Mouse (Mus musculus): ENCODE measurements around the gene Adamts10. TPM values are rescaled to one million over a fixed set of nuclear protein-coding genes. Genes with fewer than 3 reads are reported as not detected.

Gene Adamts10
- polyA plus RNA-seq (2014; fragmentation: Illumina TruSeq; extraction: RNeasy Lipid Tissue Mini Kit (QIAGEN cat#74804); ENCODE audit: insufficient read depth, low read depth, low replicate concordance), result 47.9 TPM

GRCm38 (mm10) chr17:33523918-33524755 lies at the start of gene Adamts10:
Adamts10 (plus strand) TSS chr17:33524204.

GRCm38 (mm10) chr17:33555223-33555855 lies 31.3 kb downstream of the Adamts10 start, which contains the start of gene Myo1f:
Myo1f (plus strand) TSS chr17:33555707.

Other genes with a start within 250 kb of the Adamts10 start
- gene Zfp955b, start 234.7 kb upstream of the Adamts10 start, polyA plus RNA-seq (2014; fragmentation: Illumina TruSeq; extraction: RNeasy Lipid Tissue Mini Kit (QIAGEN cat#74804); ENCODE audit: insufficient read depth, low read depth, low replicate concordance), result 2.7 TPM
- gene Zfp81, start 165.3 kb upstream of the Adamts10 start, polyA plus RNA-seq (2014; fragmentation: Illumina TruSeq; extraction: RNeasy Lipid Tissue Mini Kit (QIAGEN cat#74804); ENCODE audit: insufficient read depth, low read depth, low replicate concordance), result 2.8 TPM
- 4.5 TPM for gene Zfp101, start 129.6 kb upstream of the Adamts10 start, polyA plus RNA-seq (2014; fragmentation: Illumina TruSeq; extraction: RNeasy Lipid Tissue Mini Kit (QIAGEN cat#74804); ENCODE audit: insufficient read depth, low read depth, low replicate concordance)
- gene Actl9, start 91.3 kb upstream of the Adamts10 start, polyA plus RNA-seq (2014; fragmentation: Illumina TruSeq; extraction: RNeasy Lipid Tissue Mini Kit (QIAGEN cat#74804); ENCODE audit: insufficient read depth, low read depth, low replicate concordance), result not detected
- 9.4 TPM for gene Myo1f, start 31.5 kb downstream of the Adamts10 start, polyA plus RNA-seq (2014; fragmentation: Illumina TruSeq; extraction: RNeasy Lipid Tissue Mini Kit (QIAGEN cat#74804); ENCODE audit: insufficient read depth, low read depth, low replicate concordance)
- gene Zfp414, start 104.9 kb downstream of the Adamts10 start, polyA plus RNA-seq (2014; fragmentation: Illumina TruSeq; extraction: RNeasy Lipid Tissue Mini Kit (QIAGEN cat#74804); ENCODE audit: insufficient read depth, low read depth, low replicate concordance), result 14.9 TPM
- gene Pram1, start 113.9 kb downstream of the Adamts10 start, polyA plus RNA-seq (2014; fragmentation: Illumina TruSeq; extraction: RNeasy Lipid Tissue Mini Kit (QIAGEN cat#74804); ENCODE audit: insufficient read depth, low read depth, low replicate concordance), result 1.2 TPM
- gene Hnrnpm, start 162.7 kb downstream of the Adamts10 start, polyA plus RNA-seq (2014; fragmentation: Illumina TruSeq; extraction: RNeasy Lipid Tissue Mini Kit (QIAGEN cat#74804); ENCODE audit: insufficient read depth, low read depth, low replicate concordance), result 86.6 TPM
- gene March2, start 194.5 kb downstream of the Adamts10 start, polyA plus RNA-seq (2014; fragmentation: Illumina TruSeq; extraction: RNeasy Lipid Tissue Mini Kit (QIAGEN cat#74804); ENCODE audit: insufficient read depth, low read depth, low replicate concordance), result 99.6 TPM
- 122 TPM for gene Rab11b, start 236.3 kb downstream of the Adamts10 start, polyA plus RNA-seq (2014; fragmentation: Illumina TruSeq; extraction: RNeasy Lipid Tissue Mini Kit (QIAGEN cat#74804); ENCODE audit: insufficient read depth, low read depth, low replicate concordance)

Data from lung, adult 10 weeks (tissue).